Mouse (Mus musculus) ES-Bruce4 (cell line): Measurements from ENCODE around the gene Spi1.

ENCODE experiments used
- CTCF ChIP-seq: IDR thresholded peaks from one replicate; pipeline ENCODE4 v1.8.1; 2011; ENCODE audit warnings: low read depth, low read length
- POLR2A ChIP-seq: IDR thresholded peaks from one replicate; pipeline ENCODE4 v1.8.1; 2011; ENCODE audit warnings: low read length; ENCODE audit not compliant: insufficient read depth

GRCm38 (mm10) chr2:91080784-91081513, 1.2 kb upstream of the Spi1 start:
- TF ChIP-seq POLR2A, result no peak
- TF ChIP-seq CTCF, result no peak
